Mouse (Mus musculus) thymus, adult 2 months (tissue): ENCODE measurements around the gene Gm17093. TPM values are rescaled to one million over a fixed set of nuclear protein-coding genes. Genes with fewer than 3 reads are reported as not detected.
"Not testable (repeated sequence)": the region's sequence is repeated elsewhere in the genome, so short reads cannot be mapped to it uniquely, and the experiment has no call there.

ENCODE experiments used
- DNase-seq: peaks from one replicate; pipeline ENCODE4 v3.0.0; 2021
- H3K27ac ChIP-seq: fragments of 200-500 bp; 2 replicates; pipeline ENCODE4 v1.5.1; 2012; ENCODE audit warnings: low read length, control low read depth; ENCODE audit not compliant: control insufficient read depth, insufficient read depth
- H3K27me3 ChIP-seq: fragments of 200-500 bp; 2 replicates; pipeline ENCODE4 v1.6.1; 2012; ENCODE audit warnings: mild to moderate bottlenecking, low read length, moderate library complexity, mixed read lengths; ENCODE audit not compliant: control insufficient read depth, insufficient read depth
- H3K36me3 ChIP-seq: fragments of 200-500 bp; 2 replicates; pipeline ENCODE4 v1.6.1; 2012; ENCODE audit warnings: mild to moderate bottlenecking, low read length, moderate library complexity; ENCODE audit not compliant: control insufficient read depth, insufficient read depth
- H3K4me1 ChIP-seq: fragments of 200-500 bp; replicated peaks from 2 replicates; pipeline ENCODE4 v1.6.1; 2012; ENCODE audit warnings: low read length; ENCODE audit not compliant: control insufficient read depth, insufficient read depth
- H3K4me3 ChIP-seq: fragments of 200-500 bp; 2 replicates; pipeline ENCODE4 v1.5.1; 2012; ENCODE audit warnings: mild to moderate bottlenecking, low read length, control low read depth, moderate library complexity; ENCODE audit not compliant: control insufficient read depth, insufficient read depth
- WGBS: fragments of 180-500 bp; shearing (Covaris S2); methylation state at CpG from one replicate; pipeline ENCODE4 v1.1.7; 2018; 5-methylcytosine and 5-hydroxymethylcytosine counted together
- polyA plus RNA-seq: library from polyadenylated mRNA; depleted of rRNA; stranded (reverse); fragments of >200 nt; gene quantifications from 2 replicates; pipeline ENCODE4 v1.2.3, GENCODE M21; 2012; rRNA removed

Gm17093 gene
- not detected in 2 replicates for polyA plus RNA-seq

DNA sequence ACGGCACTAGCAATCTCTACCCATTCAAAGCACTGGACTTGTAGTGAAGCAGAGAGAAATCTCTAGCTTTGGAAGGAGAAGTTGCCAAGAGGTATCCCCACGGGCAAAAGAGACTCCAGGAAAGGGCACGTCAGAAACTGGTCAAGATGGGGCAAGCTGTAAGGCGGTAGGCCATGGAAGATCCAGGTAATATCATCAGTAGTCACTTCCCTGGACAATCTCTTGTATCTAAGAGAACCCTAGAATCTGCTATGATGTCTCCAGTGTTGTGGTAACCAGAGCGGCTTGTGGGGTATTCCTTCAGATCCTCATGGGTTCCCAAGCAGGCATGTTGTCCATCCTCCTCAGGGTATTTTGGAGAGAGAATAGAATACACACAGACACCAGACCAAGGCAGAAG, at the start of gene Gm17093:
Gm17093 (plus strand) TSS at position 301 of the 400 bp plus-strand sequence.
- H3K27me3 ChIP-seq, H3K4me3 ChIP-seq, H3K36me3 ChIP-seq, DNase-seq, H3K4me1 ChIP-seq, H3K27ac ChIP-seq: not testable (repeated sequence)
- WGBS, result 89% methylated on average over 5 of the region's 5 CpGs

DNA sequence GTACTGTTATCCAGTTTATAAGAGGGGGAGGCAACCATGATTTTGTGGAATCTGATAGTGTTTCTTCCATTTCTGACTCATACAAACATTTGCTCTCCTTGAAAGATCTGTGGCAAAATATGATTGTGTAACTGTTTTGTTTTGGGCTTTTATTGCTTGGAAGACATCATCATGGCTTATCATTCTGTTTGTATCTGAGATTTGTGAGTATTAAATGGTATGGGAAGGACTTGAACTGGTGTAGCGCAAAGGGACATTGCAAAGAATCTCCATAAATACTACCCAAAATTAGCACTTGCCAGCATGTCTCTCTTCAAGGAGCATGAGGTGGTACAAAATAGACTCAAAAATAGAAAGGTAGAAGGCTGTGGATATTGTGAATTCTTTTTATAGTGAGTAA, 25.9 kb upstream of the Gm17093 start, which contains the start of gene BC061237:
BC061237 (plus strand) TSS at position 301 of the 400 bp plus-strand sequence.
- H3K27ac ChIP-seq, H3K27me3 ChIP-seq, H3K36me3 ChIP-seq, H3K4me1 ChIP-seq, H3K4me3 ChIP-seq, DNase-seq: not testable (repeated sequence)
- 100% methylated on average over 1 of the region's 1 CpGs for WGBS

DNA sequence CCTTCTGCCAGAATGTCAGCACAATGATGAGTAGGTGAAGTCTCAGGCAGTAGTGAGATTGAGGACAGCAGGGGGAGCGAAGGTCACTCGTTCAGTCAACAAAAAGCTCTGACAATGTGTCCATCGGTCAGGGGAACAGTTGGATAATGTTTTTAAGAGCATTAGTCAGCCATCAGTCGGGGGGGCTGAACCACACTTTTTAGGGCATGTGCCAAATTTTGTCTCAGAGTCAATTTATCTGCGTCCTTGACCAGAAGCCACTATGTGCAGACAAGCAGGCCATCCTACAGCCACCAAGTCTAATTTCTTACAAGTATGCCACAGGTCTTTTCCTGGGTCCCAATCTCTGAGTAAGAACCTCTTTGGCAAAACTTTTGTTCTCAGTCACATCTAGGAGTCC, 29.9 kb downstream of the Gm17093 start:
- WGBS, result 88% methylated on average over 5 of the region's 5 CpGs
- not testable (repeated sequence) for H3K4me3 ChIP-seq, H3K4me1 ChIP-seq, DNase-seq, H3K27me3 ChIP-seq, H3K27ac ChIP-seq, H3K36me3 ChIP-seq

Other genes with a start within 250 kb of the Gm17093 start
- gene Gm8220, start 232.7 kb upstream of the Gm17093 start, polyA plus RNA-seq, result not detected in 2 replicates
- 0.05 TPM in 1 of 2 replicates, not detected in the other for gene Gm5930, start 179.7 kb upstream of the Gm17093 start, polyA plus RNA-seq
- not detected in 2 replicates for gene Gm8229, start 152.9 kb upstream of the Gm17093 start, polyA plus RNA-seq
- not detected in 2 replicates for gene Gm3371, start 107.6 kb upstream of the Gm17093 start, polyA plus RNA-seq
- not detected in 2 replicates for gene Gm8232, start 84.6 kb upstream of the Gm17093 start, polyA plus RNA-seq
- gene BC061237, start 25.8 kb upstream of the Gm17093 start, polyA plus RNA-seq, result not detected in 2 replicates
- gene Gm8247, start 64.9 kb downstream of the Gm17093 start, polyA plus RNA-seq, result not detected in 2 replicates
- gene Gm5624, start 109.7 kb downstream of the Gm17093 start, polyA plus RNA-seq, result not detected in 2 replicates
- gene Gm8257, start 188.2 kb downstream of the Gm17093 start, polyA plus RNA-seq, result not detected in 2 replicates
- gene Gm8267, start 232.1 kb downstream of the Gm17093 start, polyA plus RNA-seq, result not detected in 2 replicates